ENCODE assay signal across 8 mouse cellular contexts in the genomic region with DNA sequence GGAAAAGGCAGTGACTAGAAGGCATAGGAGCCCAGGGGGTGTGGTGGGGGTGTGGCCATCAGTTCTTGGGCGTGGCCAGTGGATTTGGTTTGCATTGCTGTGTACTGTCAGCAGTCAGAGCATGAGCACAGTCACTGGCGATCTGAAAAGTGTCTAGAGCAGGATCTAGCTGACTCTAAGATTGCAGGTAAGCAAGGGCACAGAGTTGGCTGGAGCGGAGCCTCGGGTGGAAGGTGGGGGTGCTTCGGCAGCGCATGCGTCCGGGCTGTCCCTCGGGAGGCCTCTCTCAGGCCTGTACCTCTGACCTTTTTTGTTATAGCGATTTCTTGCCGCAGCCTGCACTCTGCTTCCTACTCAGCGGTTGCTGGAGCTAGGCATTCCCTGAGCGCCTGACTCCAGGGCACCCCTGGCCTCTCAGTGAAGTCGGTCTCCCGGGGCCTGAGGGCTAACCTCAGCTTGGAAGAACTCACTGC. TPM values are rescaled to one million over a fixed set of nuclear protein-coding genes. Genes with fewer than 3 reads are reported as not detected.
DNase-seq lines count a peak whose midpoint lies in the region; ATAC-seq lines count a peak whose summit lies in the region.

Gene Cd59a (plus strand): TSS at position 61 of the 473 bp plus-strand sequence.

- no peaks in the 10 kb centered on the region for H3K9me3 ChIP-seq in embryonic facial prominence, embryonic 13.5 days
- H3K9me3 ChIP-seq in limb, embryonic 10.5 days (replicated peaks) = no peaks in the 10 kb centered on the region
- no peaks in the 10 kb centered on the region for H3K9me3 ChIP-seq in midbrain, embryonic 11.5 days (ENCODE audit: control insufficient read depth, low read length)

- H3K36me3 ChIP-seq in embryonic facial prominence, embryonic 13.5 days = no peaks in the 10 kb centered on the region
- H3K36me3 ChIP-seq in limb, embryonic 10.5 days = no peaks in the 10 kb centered on the region
- H3K36me3 ChIP-seq in midbrain, embryonic 11.5 days (ENCODE audit: control insufficient read depth, insufficient read depth, low read length) = no peaks in the 10 kb centered on the region

- H3K4me3 ChIP-seq in embryonic facial prominence, embryonic 13.5 days = peak within 1 kb of the TSS; percentile 53
- peak within 1 kb of the TSS; percentile 54 for H3K4me3 ChIP-seq in limb, embryonic 10.5 days
- peak within 1 kb of the TSS; percentile 43 for H3K4me3 ChIP-seq in midbrain, embryonic 11.5 days (ENCODE audit: low read depth, low read length)

- peak; percentile 85 for ATAC-seq in embryonic facial prominence, embryonic 13.5 days (ENCODE audit: insufficient number of reproducible peaks, insufficient read depth, low FRiP score, low TSS enrichment, low read depth)
- peak; percentile 91 for ATAC-seq in midbrain, embryonic 11.5 days (ENCODE audit: low FRiP score)

- 2% methylated on average over 15 of the region's 15 CpGs for WGBS in embryonic facial prominence, embryonic 13.5 days
- WGBS in limb, embryonic 10.5 days = 10% methylated on average over 15 of the region's 15 CpGs
- WGBS in midbrain, embryonic 11.5 days = 5% methylated on average over 15 of the region's 15 CpGs

- H3K27ac ChIP-seq in embryonic facial prominence, embryonic 13.5 days = peak within 1 kb of the TSS; percentile 71
- peak within 1 kb of the TSS; percentile 81 for H3K27ac ChIP-seq in limb, embryonic 10.5 days
- peak within 1 kb of the TSS; percentile 78 for H3K27ac ChIP-seq in midbrain, embryonic 11.5 days (ENCODE audit: low read depth, low read length)

- H3K4me2 ChIP-seq in embryonic facial prominence, embryonic 13.5 days = peak within 1 kb of the TSS; percentile 74
- H3K4me2 ChIP-seq in midbrain, embryonic 11.5 days = peak within 1 kb of the TSS; percentile 60

- DNase-seq in 3134 (ENCODE audit: extremely low read depth, insufficient read length, low spot score) = peak; percentile 83
- DNase-seq in adrenal gland, postnatal 36 days = peak; percentile 90 to 94
- peak; percentile 99 for DNase-seq in heart, adult 11 months
- peak; percentile 94 for DNase-seq in kidney, adult 18-20 months
- peak; percentile 81 for DNase-seq in limb, embryonic 10.5 days (ENCODE audit: low spot score)
- peak; percentile 97 for DNase-seq in midbrain, embryonic 11.5 days (ENCODE audit: low spot score, missing footprints)
- DNase-seq in spleen, adult 12 weeks (ENCODE audit: low spot score) = peak; percentile 81

- H3K4me1 ChIP-seq in embryonic facial prominence, embryonic 13.5 days = peaks cover 15% of the 10 kb centered on the region
- peaks cover 13% of the 10 kb centered on the region for H3K4me1 ChIP-seq in limb, embryonic 10.5 days
- peaks cover 9% of the 10 kb centered on the region; the same call in 1 of the 2 replicates for H3K4me1 ChIP-seq in midbrain, embryonic 11.5 days (ENCODE audit: control insufficient read depth, insufficient read depth, low read length)

- no peaks in the 10 kb centered on the region for H3K27me3 ChIP-seq in embryonic facial prominence, embryonic 13.5 days
- H3K27me3 ChIP-seq in limb, embryonic 10.5 days (ENCODE audit: low read depth, poor library complexity, severe bottlenecking) = no peaks in the 10 kb centered on the region
- H3K27me3 ChIP-seq in midbrain, embryonic 11.5 days (ENCODE audit: control insufficient read depth, insufficient read depth, low read length) = no peaks in the 10 kb centered on the region

- H3K9ac ChIP-seq in embryonic facial prominence, embryonic 13.5 days = peak within 1 kb of the TSS; percentile 74
- H3K9ac ChIP-seq in midbrain, embryonic 11.5 days (ENCODE audit: low read length) = peak within 1 kb of the TSS; percentile 67

RNA-seq across cellular contexts. Expression of gene Cd59a, which starts in this region (rescaled TPM):
- 100 to 1,000 TPM in 1 of 2 experiments, 10 to 100 TPM in 1; 85.0 to 104 TPM for total RNA-seq in adrenal gland, postnatal 36 days (2021)
- 24.1 and 26.1 TPM in 2 replicates for polyA plus RNA-seq in embryonic facial prominence, embryonic 13.5 days (2015; fragmentation: Nextera tagmentation; extraction: Ambion mirVana)
- 13.9 and 17.6 TPM in 2 replicates for polyA plus RNA-seq in limb, embryonic 10.5 days (2016; fragmentation: Nextera tagmentation; extraction: Ambion mirVana)
- polyA plus RNA-seq in midbrain, embryonic 11.5 days (2014; fragmentation: Nextera tagmentation; extraction: Ambion mirVana) = 29.2 and 31.2 TPM in 2 replicates

Comparison
In these comparisons a context has a peak if more than half of its experiments do, and no peak if none do; other contexts are left out.
1. Peak in every context shown above with its lines: DNase-seq, ATAC-seq, H3K4me3 ChIP-seq and H3K27ac ChIP-seq.